Mouse (Mus musculus): ENCODE data around the gene Sar1b. TPM values are rescaled to one million over a fixed set of nuclear protein-coding genes. Genes with fewer than 3 reads are reported as not detected.
"Not testable (repeated sequence)": the region's sequence is repeated elsewhere in the genome, so short reads cannot be mapped to it uniquely, and the experiment has no call there.

The Sar1b gene
- polyA plus RNA-seq, 1 experiment from 2014 or later = 125 TPM

GRCm38 (mm10) chr11:51789735-51790134 is 26.2 kb downstream of the Sar1b start:
- H3K27me3 ChIP-seq (ENCODE audit: insufficient read depth, poor library complexity, severe bottlenecking); H3K9me3 ChIP-seq; H3K4me3 ChIP-seq; H3K4me1 ChIP-seq; DNase-seq (ENCODE audit: low spot score); H3K27ac ChIP-seq: not testable (repeated sequence)
- peaks cover 62% of the 10 kb centered on the region for H3K36me3 ChIP-seq
- 87% methylated on average over 4 of the region's 4 CpGs for WGBS

DNA sequence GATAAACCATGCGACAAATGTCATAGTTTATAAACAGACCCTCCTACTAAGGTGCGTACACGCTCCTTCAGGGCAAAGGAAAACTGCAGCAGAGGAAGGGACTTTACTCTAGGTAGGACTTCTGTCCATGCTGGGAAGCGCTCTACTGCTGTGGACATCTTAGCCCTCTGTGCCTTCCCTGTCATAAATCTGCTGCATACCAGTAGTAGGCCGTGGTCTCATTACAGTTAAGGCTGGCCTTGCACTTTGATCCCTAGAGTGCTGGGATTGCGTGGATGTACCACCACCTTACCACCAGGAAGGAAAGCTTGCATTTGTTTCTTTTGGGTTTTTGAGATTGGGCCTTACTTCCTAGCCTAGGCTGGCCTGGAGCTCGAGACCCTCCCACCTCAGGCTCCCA is 27.2 kb downstream of the Sar1b start:
- 94% methylated on average over 7 of the region's 7 CpGs for WGBS
- no peaks in the 10 kb centered on the region for H3K4me1 ChIP-seq
- H3K27ac ChIP-seq = no peak overlapping the region
- H3K27me3 ChIP-seq (ENCODE audit: insufficient read depth, poor library complexity, severe bottlenecking) = no peaks in the 10 kb centered on the region
- DNase-seq (ENCODE audit: low spot score) = no peak
- H3K4me3 ChIP-seq = no peak overlapping the region
- H3K36me3 ChIP-seq = peaks cover 58% of the 10 kb centered on the region
- no peaks in the 10 kb centered on the region for H3K9me3 ChIP-seq

DNA sequence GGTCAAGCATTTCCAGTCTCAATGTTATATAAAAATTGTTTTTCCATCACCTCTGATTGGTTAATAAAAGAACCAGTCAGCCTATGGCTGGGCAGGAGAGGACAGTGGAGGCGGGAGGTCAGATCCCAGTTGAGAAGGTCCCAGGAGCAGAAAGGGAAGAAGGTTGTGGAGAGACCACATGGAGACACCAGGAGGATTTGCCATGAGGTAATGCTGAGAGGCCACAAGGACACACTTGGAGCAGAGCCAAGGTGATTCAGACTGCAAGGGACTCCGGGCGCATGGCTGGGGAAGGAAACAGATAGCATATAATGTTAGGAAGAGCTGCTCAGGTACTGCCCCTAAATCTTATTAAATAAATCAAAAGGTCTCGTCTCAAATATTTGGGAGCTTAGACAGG is 32.8 kb downstream of the Sar1b start:
- 59% methylated on average over 4 of the region's 4 CpGs for WGBS
- DNase-seq (ENCODE audit: low spot score) = no peak
- Histone ChIP-seq H3K36me3 (peaks cover 8% of the 10 kb centered on the region), H3K27ac (no peak overlapping the region), H3K4me1 (peaks cover 10% of the 10 kb centered on the region), H3K4me3 (no peak overlapping the region), H3K27me3 (ENCODE audit: insufficient read depth, poor library complexity, severe bottlenecking) (no peaks in the 10 kb centered on the region), H3K9me3 (no peaks in the 10 kb centered on the region)

- Histone ChIP-seq H3K4me1 (peaks cover 18% of the 10 kb centered on the region), H3K27me3 (ENCODE audit: insufficient read depth, poor library complexity, severe bottlenecking) (no peaks in the 10 kb centered on the region), H3K4me3 (peak overlapping the region; percentile 40), H3K9me3 (no peaks in the 10 kb centered on the region), H3K36me3 (no peaks in the 10 kb centered on the region), H3K27ac (peak overlapping the region; percentile 82)
- 25% methylated on average over 8 of the region's 8 CpGs for WGBS
- no peak for DNase-seq (ENCODE audit: low spot score)
Measured at GRCm38 (mm10) chr11:51800634-51801325, 37.3 kb downstream of the Sar1b start.

DNA sequence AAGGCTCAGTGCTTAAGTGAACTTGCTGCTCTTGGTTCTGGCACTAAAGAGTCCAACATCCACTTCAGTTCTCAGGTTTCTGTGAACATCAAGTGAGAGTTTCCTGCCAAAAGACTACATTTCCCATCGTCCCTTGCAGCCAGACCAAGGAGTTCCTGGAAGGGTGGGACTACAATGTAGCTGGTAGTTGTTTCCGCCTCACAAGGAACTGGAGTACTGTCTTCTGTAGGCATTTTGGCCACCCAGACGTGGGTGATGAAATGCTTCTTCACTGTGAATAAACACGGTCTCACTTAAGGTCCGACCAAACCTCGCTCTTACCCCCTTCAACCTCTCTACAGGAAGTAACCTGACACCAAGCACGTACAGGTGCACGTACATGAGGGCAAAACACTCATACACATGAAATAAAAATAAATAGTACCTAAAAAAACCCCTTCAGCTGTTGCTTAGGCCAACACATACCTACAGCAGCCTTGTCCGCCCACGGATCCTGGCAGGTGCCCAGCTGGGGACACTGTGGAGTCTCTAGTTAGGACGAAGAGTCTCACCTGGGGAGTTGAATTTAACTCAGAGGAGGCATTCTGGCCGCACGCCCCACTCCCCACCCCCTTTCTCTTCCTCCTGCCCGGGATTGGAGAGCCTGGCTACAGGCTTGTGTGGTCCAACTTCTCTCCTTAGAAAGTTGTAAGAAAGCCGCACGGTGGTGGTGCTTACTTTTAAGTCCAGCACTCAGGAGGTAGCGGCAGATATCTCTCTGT is 41.9 kb downstream of the Sar1b start:
- peak; percentile 89 for DNase-seq (ENCODE audit: low spot score)
- no peaks in the 10 kb centered on the region for H3K27me3 ChIP-seq (ENCODE audit: insufficient read depth, poor library complexity, severe bottlenecking)
- WGBS = 17% methylated on average over 17 of the region's 17 CpGs

GRCm38 (mm10) chr11:51807108-51807879 is 43.8 kb downstream of the Sar1b start:
- no peak overlapping the region for H3K27ac ChIP-seq
- no peaks in the 10 kb centered on the region for H3K36me3 ChIP-seq
- no peak for DNase-seq (ENCODE audit: low spot score)
- H3K4me3 ChIP-seq = no peak overlapping the region
- H3K9me3 ChIP-seq = no peaks in the 10 kb centered on the region
- H3K4me1 ChIP-seq = peaks cover 6% of the 10 kb centered on the region; the same call in 1 of the 2 replicates
- H3K27me3 ChIP-seq (ENCODE audit: insufficient read depth, poor library complexity, severe bottlenecking) = no peaks in the 10 kb centered on the region
- WGBS = 55% methylated on average over 13 of the region's 13 CpGs

More for the DNA sequence above, 41.9 kb downstream of the Sar1b start:
- Histone ChIP-seq H3K4me1 (peaks cover 17% of the 10 kb centered on the region), H3K27ac (peak overlapping the region; percentile 78), H3K36me3 (no peaks in the 10 kb centered on the region), H3K4me3 (peak overlapping the region; percentile 60), H3K9me3 (no peaks in the 10 kb centered on the region)

GRCm38 (mm10) chr11:51809632-51810224 is 46.2 kb downstream of the Sar1b start:
- 62% methylated on average over 6 of the region's 6 CpGs for WGBS
- Histone ChIP-seq H3K27me3 (ENCODE audit: insufficient read depth, poor library complexity, severe bottlenecking) (no peaks in the 10 kb centered on the region), H3K36me3 (no peaks in the 10 kb centered on the region), H3K4me1 (peaks cover 6% of the 10 kb centered on the region; the same call in 1 of the 2 replicates), H3K9me3 (no peaks in the 10 kb centered on the region), H3K27ac (no peak overlapping the region), H3K4me3 (no peak overlapping the region)
- DNase-seq (ENCODE audit: low spot score) = no peak

DNA sequence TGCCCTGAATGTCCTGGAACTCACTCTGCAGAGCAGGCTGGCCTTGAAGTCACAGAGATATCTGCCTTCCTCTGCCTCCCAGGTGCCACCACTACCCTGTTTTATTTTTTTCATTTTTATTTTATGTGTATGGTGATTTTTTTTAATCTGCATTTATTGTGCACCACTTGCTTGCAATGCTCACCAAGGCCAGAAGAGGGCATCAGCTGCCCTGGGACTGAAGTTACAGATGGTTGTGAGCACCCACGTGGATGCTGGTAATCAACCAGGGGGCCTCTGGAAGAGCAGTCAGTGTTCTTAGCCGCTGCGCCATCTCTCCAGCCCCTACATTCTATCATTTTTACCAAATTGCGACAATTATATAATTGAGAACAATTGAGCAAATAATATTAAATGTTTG is 47.7 kb downstream of the Sar1b start:
- Histone ChIP-seq H3K9me3 (no peaks in the 10 kb centered on the region), H3K27me3 (ENCODE audit: insufficient read depth, poor library complexity, severe bottlenecking) (no peaks in the 10 kb centered on the region), H3K4me3 (no peak overlapping the region), H3K36me3 (no peaks in the 10 kb centered on the region), H3K4me1 (no peaks in the 10 kb centered on the region), H3K27ac (no peak overlapping the region)
- DNase-seq (ENCODE audit: low spot score) = no peak
- 80% methylated on average over 4 of the region's 4 CpGs for WGBS

DNA sequence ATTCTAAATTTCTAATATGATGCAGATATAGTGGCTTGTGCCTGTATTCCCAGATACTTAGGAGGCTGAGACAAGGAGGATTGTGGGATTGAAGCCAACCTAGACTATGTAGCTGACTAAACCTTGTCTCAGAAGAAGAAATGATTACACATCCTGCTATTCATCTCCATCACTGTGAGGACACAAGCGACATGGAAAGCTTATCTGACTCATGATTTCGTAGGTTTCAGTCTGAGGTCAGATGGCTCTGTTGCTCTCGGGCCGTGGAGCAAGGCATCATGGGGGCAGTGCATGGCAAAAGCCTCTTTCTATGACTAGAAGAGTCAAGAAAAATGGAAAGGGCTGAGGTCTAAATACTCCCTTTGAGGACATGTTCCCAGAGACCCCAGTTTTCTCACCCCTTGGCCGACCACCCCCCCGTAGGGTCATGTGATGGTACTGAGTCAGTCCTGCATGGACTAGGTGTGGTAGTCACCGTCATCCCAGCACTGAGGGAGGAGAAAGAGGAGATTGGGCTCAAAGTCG is 48.6 kb downstream of the Sar1b start:
- Histone ChIP-seq H3K4me1 (no peaks in the 10 kb centered on the region), H3K4me3 (no peak overlapping the region), H3K9me3 (no peaks in the 10 kb centered on the region), H3K27me3 (ENCODE audit: insufficient read depth, poor library complexity, severe bottlenecking) (no peaks in the 10 kb centered on the region), H3K36me3 (no peaks in the 10 kb centered on the region; the same call in 1 of the 2 replicates), H3K27ac (no peak overlapping the region)
- WGBS = 86% methylated on average over 8 of the region's 8 CpGs
- no peak for DNase-seq (ENCODE audit: low spot score)

- H3K36me3 ChIP-seq = no peaks in the 10 kb centered on the region; the same call in 1 of the 2 replicates
- no peaks in the 10 kb centered on the region for H3K4me1 ChIP-seq
- H3K27ac ChIP-seq = no peak overlapping the region
- H3K27me3 ChIP-seq (ENCODE audit: insufficient read depth, poor library complexity, severe bottlenecking) = peaks cover 4% of the 10 kb centered on the region; the same call in 1 of the 2 replicates
- H3K9me3 ChIP-seq = no peaks in the 10 kb centered on the region
- 36% methylated on average over 6 of the region's 6 CpGs for WGBS
- no peak overlapping the region for H3K4me3 ChIP-seq
- DNase-seq (ENCODE audit: low spot score) = peak; percentile 92
Measured at GRCm38 (mm10) chr11:51817756-51818155, 54.3 kb downstream of the Sar1b start.

DNA sequence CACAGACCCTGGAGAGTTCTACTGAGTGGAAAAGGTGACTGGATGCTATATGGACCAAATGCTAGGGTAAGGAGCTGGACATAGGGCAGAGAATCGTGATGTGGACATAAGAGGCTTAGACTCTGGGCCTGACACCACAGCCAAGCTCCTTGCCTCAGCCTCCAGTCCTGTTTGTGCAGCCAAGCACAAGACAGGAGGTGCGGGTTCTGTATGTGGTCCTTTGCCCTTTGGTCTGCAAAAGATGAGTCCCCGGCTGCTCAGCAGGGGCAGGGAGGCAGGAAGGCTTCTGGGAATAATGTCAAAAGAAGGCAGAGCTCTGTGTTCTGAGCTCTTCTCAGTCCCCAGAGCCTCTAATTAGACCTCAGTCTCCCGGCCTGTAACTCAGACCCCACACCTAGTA is 55.4 kb downstream of the Sar1b start:
- Histone ChIP-seq H3K4me3 (no peak overlapping the region), H3K9me3 (no peaks in the 10 kb centered on the region), H3K4me1 (no peaks in the 10 kb centered on the region), H3K36me3 (no peaks in the 10 kb centered on the region; the same call in 1 of the 2 replicates), H3K27ac (no peak overlapping the region), H3K27me3 (ENCODE audit: insufficient read depth, poor library complexity, severe bottlenecking) (peaks cover 4% of the 10 kb centered on the region; the same call in 1 of the 2 replicates)
- no peak for DNase-seq (ENCODE audit: low spot score)
- 80% methylated on average over 4 of the region's 4 CpGs for WGBS

- H3K9me3 ChIP-seq = no peaks in the 10 kb centered on the region
- H3K36me3 ChIP-seq = no peaks in the 10 kb centered on the region; the same call in 1 of the 2 replicates
- H3K27me3 ChIP-seq (ENCODE audit: insufficient read depth, poor library complexity, severe bottlenecking) = peaks cover 4% of the 10 kb centered on the region; the same call in 1 of the 2 replicates
- WGBS = 69% methylated on average over 3 of the region's 3 CpGs
- no peak overlapping the region for H3K4me3 ChIP-seq
- no peaks in the 10 kb centered on the region for H3K4me1 ChIP-seq
- no peak for DNase-seq (ENCODE audit: low spot score)
- no peak overlapping the region for H3K27ac ChIP-seq
Measured at GRCm38 (mm10) chr11:51819964-51820363, 56.5 kb downstream of the Sar1b start.
